Mouse (Mus musculus): ENCODE measurements at regions not wholly inside any gene's neighbourhood (a gene's known extent, or its start where the extent isn't known, plus 50 kb on each side); places are given as distances from the start of the nearest gene placed in this dataset.

DNA sequence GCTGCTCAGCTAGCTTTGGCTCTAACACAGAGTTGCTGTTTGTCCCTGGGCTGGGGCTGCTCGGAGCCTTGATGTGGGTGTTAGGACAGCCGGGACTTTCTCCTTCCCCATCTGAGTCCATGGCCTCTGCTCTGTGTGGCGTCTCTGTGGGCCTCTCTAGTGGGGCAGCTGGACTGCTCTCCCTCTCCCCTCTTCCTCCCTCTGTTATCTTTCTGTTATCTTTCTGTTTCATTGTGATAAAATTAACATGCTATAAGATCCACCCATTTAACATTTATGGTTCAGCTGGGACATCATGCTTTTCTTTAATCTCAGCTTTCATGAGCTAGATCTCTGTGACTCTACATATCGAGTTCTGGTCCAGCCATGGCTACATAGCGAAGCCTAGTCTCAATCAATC is 105.9 kb upstream of the Max start:
- in situ Hi-C loops (cut with MboI; ENCODE audit: low pct_unique_long_range_greater_than_20kb in 1 of 2, low sequenced_read_pairs in 2 of 2, unreplicated experiment in 1 of 2): no loop called here

DNA sequence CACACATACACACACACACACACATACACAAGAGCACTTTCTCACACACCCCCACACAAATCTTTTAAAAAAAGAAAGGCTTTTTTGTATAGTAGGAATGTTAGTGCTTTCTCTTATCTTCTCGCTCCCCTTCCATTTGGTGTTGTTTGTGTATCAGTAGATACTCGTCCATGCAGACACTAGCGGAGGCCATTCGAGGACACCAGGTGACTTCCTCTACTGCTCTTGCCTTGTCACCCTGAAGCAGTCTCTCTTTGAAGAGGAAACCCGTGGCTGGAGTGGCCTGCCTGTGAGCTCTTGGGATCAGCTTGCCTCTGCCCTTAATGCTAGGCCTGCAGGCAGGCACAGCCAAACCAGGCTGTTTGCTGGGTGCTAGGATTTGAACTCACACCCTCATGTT is 105.1 kb upstream of the Max start:
- in situ Hi-C loops (cut with MboI; ENCODE audit: low pct_unique_long_range_greater_than_20kb in 1 of 2, low sequenced_read_pairs in 2 of 2, unreplicated experiment in 1 of 2): no loop called here

DNA sequence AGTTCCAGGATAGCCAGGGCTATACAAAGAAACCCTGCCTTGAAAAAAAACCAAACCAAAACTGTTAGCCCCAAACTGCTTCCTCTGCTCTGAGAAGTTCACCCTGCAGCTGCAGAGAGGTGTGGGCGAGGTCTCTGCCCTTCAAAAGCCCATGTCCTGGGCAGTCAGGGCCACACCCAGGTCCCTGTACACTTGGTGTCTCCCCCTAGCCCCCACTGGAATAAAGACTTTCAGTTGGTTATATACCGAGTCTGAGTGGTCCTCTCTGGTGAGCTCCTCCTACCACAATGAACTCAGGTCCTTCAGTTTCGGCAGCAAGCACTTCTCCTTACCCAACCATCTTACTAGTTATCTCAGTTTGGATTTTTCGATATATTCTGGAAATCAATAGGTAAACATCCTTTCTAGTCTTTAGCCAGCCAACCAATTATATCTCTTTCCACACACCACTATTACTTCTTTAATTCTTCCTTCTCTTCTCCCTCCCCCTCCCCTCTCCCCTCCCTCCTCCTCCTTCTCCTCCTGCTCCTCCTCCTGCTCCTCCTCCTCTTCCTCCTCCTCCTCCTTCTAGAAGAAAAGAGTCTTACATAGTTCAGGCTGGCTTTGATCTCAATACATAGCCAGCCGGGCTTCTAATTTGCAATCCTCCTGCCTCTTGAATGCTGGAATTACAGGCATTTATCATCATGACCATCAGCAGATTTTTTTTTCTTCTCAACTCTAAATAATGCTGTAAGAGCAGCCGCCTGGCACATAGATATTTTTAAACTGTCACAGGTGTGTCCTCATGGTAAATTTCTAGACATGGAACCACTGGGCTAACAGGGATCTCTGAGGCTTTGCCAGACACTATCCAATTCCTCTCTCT is 103.9 kb upstream of the Max start:
- in situ Hi-C loops (cut with MboI; ENCODE audit: low pct_unique_long_range_greater_than_20kb in 1 of 2, low sequenced_read_pairs in 2 of 2, unreplicated experiment in 1 of 2): no loop called here

DNA sequence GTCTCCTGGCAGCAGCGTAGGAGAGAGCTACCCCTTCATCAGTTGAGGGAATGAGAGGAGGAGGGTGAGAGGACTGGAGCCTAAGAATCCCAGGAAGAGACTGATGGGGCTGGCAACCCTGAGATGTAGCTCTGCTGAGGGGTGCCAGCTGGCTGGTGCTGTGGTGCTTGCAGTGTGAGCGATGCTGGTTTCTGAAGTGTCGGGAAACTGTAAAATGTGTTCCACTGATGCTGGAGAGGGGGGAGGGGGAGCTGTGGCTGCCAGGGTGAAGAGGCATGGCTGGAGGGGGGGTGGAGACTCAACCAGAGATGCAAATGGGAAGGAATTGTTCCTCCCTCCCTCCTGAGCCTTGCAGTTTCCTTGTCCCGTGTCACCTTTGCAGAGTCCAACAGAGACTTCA is 102.0 kb upstream of the Max start:
- in situ Hi-C loops (cut with MboI; ENCODE audit: low pct_unique_long_range_greater_than_20kb in 1 of 2, low sequenced_read_pairs in 2 of 2, unreplicated experiment in 1 of 2): no loop called here

DNA sequence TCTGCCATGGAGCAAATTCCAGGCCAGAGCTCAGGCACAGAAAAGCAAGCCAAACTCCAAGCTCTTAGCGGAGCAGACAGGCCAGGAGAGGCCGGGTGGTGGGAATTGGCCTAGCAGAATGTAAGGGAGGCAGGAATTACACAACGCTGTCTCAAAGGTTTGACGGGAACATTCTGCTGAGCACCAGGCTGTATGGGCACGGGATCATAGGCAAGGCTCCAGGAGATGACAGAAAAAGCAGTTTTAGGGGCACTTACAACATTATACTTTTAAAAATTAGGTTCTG is 99.5 kb upstream of the Max start:
- in situ Hi-C loops (cut with MboI; ENCODE audit: low pct_unique_long_range_greater_than_20kb in 1 of 2, low sequenced_read_pairs in 2 of 2, unreplicated experiment in 1 of 2): no loop called here

DNA sequence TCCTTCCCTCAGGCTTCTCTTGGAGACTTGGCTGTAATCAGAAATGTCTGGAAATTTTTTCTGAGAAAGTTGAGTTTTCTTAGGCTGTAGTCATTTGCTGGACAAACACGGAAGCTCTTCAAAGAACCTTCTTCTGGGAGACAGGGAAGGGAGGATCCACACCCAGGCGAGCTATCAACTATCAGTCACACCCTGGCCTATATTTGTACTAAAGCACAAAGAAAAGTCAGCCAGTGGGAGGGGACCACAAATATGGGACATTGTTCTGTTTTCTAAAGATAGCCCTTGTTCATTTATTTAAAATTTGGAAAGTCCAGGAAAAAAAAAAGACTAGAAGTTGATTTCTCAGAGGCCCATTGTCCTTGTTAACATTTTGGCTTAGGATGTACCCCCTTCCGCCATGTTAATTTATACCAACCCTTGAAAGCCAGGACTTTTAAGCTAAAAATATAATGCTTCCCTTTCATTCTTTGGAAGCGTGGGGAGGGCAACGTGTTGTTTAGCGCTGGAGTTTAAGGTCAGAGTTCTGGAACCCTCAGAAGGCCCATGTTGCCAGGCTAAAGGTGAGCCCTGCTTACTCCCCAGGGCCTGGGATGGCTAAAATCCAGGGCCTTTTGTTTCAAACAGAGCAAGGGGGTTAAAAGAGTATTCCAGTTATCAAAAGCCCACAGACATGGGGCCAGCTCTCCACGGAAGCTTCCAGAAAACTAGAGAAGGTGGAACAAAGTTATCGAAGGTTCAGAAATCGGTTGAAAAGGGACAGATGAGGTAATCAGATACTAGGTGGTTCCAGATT is 99.0 kb upstream of the Max start:
- in situ Hi-C loops (cut with MboI; ENCODE audit: low pct_unique_long_range_greater_than_20kb in 1 of 2, low sequenced_read_pairs in 2 of 2, unreplicated experiment in 1 of 2): no loop called here

DNA sequence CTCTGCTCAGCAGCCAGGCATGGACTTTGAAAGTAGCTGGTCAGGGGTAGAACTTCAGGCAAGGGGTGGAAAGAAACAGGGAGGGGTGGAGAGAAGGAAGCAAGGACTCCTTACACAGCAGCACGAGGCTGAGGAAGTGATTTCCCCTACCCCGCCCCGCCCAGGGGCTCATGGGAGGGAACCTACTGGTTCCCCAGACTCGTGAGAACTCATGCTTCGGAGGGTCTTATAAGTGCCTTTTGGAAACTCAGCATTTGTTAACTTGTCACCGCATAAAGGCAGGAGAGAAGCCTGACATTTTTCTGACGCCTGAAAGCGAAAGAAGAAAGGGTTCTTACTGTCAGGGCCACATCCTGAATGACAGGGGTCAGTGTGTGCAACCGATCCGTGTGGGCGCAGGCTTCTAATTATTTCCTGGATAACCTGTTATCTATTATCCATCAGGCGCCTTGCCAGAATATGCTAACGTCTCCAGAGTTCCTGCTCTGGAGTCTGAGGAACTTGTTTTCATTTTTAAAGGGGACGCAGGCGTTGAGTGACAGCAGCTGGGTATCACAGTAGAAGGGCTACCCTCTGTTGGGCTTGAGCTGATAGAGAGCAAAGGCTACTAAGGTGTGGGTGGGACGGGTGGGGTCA is 98.2 kb upstream of the Max start:
- in situ Hi-C loops (cut with MboI; ENCODE audit: low pct_unique_long_range_greater_than_20kb in 1 of 2, low sequenced_read_pairs in 2 of 2, unreplicated experiment in 1 of 2): no loop called here

DNA sequence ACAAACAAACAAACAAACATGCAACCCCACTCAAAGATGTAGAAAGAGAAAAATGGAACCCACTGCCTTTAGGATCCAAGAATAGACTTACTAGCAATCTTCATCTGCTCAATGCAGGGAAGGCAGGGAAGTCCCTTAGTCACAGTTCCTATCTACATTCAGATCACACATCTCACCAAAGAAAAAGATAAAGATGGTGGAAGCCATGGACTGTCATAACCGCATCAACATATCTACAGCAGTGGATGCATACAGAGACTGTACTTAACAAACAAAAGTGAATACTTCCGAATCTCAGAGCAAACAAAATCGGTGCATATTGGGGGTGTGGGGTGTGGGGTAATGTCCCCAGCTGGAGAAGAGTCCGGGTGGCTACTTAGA is 97.7 kb upstream of the Max start:
- in situ Hi-C loops (cut with MboI; ENCODE audit: low pct_unique_long_range_greater_than_20kb in 1 of 2, low sequenced_read_pairs in 2 of 2, unreplicated experiment in 1 of 2): no loop called here

DNA sequence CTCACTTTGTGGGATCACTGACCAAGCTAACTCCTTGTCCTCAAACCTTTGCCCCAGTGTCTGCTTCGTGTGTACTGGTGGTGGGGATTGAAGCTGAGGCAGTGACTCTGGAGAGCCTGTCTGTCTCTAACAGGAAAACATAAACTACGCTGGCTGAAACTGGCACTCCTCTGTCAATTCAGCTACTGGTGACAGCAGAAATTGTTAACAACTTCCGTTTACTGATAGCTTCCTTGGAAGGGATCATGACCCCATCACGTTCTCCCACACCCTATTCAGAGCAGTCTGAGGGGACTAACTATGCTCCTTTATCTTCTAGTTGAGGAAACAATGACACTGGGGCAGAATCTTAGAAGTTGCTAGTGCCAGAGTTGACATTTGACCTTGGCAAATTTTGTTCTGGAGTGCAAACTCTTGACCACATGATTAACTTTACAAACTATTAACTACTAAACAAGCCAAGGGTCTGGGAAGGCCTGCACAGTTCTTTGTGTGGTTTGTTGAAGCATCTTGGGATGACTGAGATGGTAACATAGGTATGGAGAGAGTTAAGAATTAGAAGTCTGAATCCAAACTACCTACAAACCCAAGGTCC is 96.7 kb upstream of the Max start:
- in situ Hi-C loops (cut with MboI; ENCODE audit: low pct_unique_long_range_greater_than_20kb in 1 of 2, low sequenced_read_pairs in 2 of 2, unreplicated experiment in 1 of 2): no loop called here

DNA sequence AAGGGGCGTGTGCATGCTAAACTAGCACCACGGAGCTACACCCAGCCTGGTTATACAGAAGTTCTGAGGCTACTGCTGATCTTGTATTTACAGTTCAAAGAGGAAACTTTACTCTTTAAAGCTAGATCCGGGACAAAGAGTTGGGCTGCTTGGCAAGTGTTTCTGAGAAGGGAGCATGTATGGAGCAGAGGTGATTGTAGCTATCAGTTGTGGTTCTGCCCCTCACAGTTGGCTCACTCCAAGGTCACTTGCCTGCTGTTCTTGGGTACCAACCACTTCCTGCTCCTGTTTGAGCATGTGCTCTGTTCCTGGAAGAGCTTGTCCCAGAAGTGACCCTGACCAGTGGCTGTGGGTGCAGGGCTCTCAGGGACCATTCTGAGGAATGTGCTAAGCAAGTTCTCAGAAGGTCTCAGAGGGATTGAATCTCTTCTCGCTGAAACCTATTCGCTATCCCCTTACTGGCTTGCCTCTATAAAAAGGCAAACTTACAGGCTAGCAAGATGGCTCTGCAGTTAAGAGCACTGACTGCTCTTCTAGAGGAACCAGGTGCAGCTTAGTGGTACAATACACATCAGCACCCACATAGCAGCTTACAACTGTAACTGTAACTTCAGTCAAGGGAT is 94.9 kb upstream of the Max start:
- in situ Hi-C loops (cut with MboI; ENCODE audit: low pct_unique_long_range_greater_than_20kb in 1 of 2, low sequenced_read_pairs in 2 of 2, unreplicated experiment in 1 of 2): no loop called here

DNA sequence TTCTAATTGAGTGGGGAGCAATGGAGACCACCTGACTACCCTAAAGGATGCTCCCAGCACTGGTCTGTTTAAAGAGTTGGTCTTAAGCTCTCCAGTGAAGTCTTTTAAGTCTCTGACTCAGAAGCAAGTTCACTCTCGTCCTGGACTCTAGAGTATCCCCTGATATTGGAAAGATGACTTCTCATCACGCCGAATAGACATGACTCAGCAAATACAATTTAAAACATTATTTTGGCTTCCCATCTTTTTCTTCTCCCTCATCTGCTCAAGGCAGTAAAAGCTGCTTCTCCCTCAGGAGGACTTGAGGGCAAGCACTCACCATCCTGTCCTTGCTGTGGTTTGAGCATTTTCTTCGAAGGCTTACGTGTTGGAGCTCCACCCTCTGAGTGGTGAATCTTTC is 92.7 kb upstream of the Max start:
- in situ Hi-C loops (cut with MboI; ENCODE audit: low pct_unique_long_range_greater_than_20kb in 1 of 2, low sequenced_read_pairs in 2 of 2, unreplicated experiment in 1 of 2): no loop called here

DNA sequence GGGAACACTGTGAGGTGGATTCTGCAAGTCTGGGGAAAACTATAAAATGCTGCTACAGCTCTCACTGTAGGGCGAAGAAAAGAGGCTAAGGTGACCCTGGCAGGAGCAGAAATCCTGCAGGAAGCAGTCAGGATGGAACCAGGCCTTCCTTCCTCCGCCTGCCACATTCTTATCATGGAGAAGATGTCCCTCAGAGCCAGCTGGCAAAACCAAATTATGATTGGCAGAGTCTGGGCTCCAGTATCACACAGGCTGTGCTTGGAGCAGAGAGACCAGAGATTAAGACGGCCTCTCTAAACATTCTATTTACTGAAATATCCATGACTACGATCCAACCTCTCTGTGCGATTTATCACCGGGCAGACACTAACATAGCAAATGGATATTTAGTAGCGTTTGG is 92.2 kb upstream of the Max start:
- in situ Hi-C loops (cut with MboI; ENCODE audit: low pct_unique_long_range_greater_than_20kb in 1 of 2, low sequenced_read_pairs in 2 of 2, unreplicated experiment in 1 of 2): no loop called here

DNA sequence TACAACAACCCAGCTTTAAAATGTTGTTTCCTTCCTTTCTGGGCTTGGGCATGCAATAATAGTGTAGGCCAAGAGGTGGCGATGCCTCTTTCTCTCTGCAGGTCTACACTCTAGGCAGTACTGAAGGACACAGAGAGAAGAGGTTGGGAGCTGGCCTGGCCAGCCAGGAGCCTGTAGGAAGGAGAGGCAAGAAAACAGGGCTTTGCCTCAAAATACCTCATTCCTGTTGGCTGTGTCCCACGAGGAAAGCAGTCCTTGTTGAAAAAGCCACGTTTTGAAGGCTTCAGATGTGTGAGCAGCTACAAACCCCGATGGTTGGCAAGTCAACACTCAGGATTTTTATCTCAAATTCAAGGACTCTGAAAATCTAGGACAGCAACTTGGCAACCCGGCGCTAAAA is 90.9 kb upstream of the Max start:
- in situ Hi-C loops (cut with MboI; ENCODE audit: low pct_unique_long_range_greater_than_20kb in 1 of 2, low sequenced_read_pairs in 2 of 2, unreplicated experiment in 1 of 2): no loop called here

DNA sequence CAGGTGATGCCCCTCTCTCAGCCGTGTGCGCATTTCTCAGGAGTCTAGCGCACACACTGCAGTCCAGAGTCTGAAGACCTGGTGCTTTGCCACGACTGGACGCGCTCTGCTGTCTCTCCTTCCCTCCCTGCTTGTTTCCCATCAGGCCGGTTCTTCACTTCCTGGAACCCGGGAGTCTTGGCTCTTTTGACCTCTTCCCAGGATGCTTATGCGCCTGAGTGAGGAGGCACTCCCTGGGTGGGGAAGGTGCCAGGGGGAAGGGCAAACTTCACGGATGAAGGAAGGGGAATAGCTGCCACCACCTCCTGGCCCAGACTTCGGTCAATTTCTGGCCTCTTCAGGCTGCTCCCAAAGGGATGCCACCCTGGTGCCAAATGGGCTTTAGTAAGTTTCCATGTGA is 86.4 kb upstream of the Max start:
- in situ Hi-C loops (cut with MboI; ENCODE audit: low pct_unique_long_range_greater_than_20kb in 1 of 2, low sequenced_read_pairs in 2 of 2, unreplicated experiment in 1 of 2): loop anchor here (25.0 kb wide), 1 partner anchor 489 kb away; no protein-coding TSS in a partner anchor

DNA sequence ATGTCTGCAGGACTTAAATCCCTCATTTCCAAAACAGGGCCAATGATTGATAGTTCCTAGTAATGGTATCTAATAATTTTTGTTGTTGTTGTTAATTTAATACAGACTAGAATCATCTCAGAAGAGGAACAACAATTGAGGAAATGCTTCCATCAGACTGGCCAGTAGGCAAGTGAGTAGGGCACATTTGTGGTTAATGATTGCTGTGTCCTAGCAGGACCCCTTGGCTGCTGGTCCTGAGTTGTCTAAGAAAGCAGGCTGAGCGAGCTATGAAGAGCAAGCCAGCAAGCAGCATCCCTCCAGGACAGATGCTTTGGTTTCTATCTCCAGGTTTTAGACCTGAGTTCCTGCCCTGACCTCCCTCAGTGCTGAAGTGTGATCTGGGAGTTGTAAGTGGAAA is 85.3 kb upstream of the Max start:
- in situ Hi-C loops (cut with MboI; ENCODE audit: low pct_unique_long_range_greater_than_20kb in 1 of 2, low sequenced_read_pairs in 2 of 2, unreplicated experiment in 1 of 2): loop anchor here (25.0 kb wide), 1 partner anchor 490 kb away; no protein-coding TSS in a partner anchor

DNA sequence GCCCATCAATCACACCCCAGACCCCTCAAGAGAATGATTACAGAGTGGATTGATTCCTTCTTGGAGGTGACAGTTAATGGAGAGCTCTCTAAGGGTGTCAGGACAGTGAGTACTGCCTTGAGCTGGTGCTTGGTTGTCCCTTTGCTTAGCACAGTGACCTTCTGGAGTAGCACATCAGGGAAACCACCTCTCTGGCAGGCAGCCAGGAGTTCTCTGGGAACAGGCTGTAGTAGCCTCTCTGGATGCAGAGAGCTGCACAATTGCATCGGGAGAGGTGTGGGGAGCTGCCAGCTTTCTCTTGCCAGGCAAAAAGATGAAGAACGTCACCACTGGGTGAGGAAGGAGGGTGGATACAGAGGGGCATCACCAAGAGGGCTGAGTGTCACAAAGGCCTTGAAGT is 84.0 kb upstream of the Max start:
- in situ Hi-C loops (cut with MboI; ENCODE audit: low pct_unique_long_range_greater_than_20kb in 1 of 2, low sequenced_read_pairs in 2 of 2, unreplicated experiment in 1 of 2): loop anchor here (25.0 kb wide), 1 partner anchor 491 kb away; no protein-coding TSS in a partner anchor

DNA sequence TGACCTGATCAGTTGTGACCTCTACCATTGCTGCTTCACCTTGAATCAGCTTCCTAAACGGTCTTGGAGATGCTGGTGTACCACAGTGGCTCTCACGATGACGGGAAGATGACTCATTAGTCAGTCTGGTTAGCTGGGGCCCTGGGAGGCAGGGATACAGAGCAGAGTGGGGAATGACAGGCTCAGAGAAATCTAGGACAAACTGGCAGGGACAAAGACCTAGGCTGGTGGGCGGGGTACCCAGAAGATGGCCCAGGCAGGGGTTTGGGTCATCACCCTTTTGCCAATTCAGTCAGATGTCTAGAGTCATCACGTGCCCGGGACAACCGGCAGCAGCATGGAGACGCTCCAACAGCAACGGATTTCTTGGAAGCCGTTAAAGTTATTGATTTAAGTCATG is 83.4 kb upstream of the Max start:
- in situ Hi-C loops (cut with MboI; ENCODE audit: low pct_unique_long_range_greater_than_20kb in 1 of 2, low sequenced_read_pairs in 2 of 2, unreplicated experiment in 1 of 2): loop anchor here (25.0 kb wide), 1 partner anchor 492 kb away; no protein-coding TSS in a partner anchor

DNA sequence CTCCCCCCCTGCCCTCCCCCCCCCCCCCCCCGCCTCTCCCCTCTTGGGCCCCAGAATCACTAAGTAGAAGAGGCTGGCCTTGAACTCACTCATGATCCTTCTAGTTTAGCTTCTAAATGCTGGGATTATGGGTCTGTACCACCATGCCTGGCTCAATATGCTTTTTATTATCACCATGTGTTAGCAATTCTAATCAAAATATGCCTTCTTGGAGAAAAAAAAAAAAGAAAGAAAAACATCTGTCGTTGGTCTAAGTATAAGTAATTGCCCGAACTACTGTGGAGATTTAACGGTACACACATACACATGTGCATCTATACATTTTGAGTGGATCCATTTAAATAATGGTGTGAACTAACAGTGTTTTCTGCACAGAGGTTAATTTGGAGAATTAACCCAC is 80.4 kb upstream of the Max start:
- in situ Hi-C loops (cut with MboI; ENCODE audit: low pct_unique_long_range_greater_than_20kb in 1 of 2, low sequenced_read_pairs in 2 of 2, unreplicated experiment in 1 of 2): loop anchor here (25.0 kb wide), 1 partner anchor 495 kb away; no protein-coding TSS in a partner anchor

DNA sequence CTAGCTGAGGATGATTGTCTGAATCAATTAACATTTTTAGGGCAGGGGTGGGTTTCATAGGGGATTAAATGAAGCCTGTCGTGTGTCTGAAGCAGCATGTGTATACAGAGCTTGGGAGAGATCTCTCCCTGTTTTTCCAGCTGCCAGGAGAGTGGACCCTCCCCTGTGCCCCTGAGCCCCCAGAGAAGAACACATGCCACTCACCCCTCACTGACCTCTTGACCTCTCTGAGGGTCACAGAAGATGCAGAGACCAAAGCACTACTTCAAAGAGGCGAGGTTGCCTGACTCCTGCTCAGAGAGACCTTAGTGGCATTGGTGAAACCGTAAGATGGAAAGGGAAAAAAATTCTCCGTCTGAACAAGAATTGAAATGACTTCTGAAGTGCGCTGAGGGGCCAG is 79.1 kb upstream of the Max start:
- in situ Hi-C loops (cut with MboI; ENCODE audit: low pct_unique_long_range_greater_than_20kb in 1 of 2, low sequenced_read_pairs in 2 of 2, unreplicated experiment in 1 of 2): loop anchor here (25.0 kb wide), 1 partner anchor 496 kb away; no protein-coding TSS in a partner anchor
